Mouse (Mus musculus) c-Kit-positive CD71-positive TER-119-positive erythroid progenitor cells, embryonic 14.5 days (primary cell): ENCODE measurements around the gene Aldh3a1.
A peak's percentile ranks its signal among the peaks of the same experiment; 100 is the strongest.
"Not testable (repeated sequence)": the region's sequence is repeated elsewhere in the genome, so short reads cannot be mapped to it uniquely, and the experiment has no call there.

ENCODE experiments used
- DNase-seq: peaks from one replicate; pipeline ENCODE4 v3.0.0-alpha.2; 2013; ENCODE audit warnings: low spot score

Aldh3a1 gene

GRCm38 (mm10) chr11:61207487-61208246 lies at the start of gene Aldh3a1:
Gene Aldh3a1, plus strand, starts transcription at chr11:61207537.
- DNase-seq = no peak

DNA sequence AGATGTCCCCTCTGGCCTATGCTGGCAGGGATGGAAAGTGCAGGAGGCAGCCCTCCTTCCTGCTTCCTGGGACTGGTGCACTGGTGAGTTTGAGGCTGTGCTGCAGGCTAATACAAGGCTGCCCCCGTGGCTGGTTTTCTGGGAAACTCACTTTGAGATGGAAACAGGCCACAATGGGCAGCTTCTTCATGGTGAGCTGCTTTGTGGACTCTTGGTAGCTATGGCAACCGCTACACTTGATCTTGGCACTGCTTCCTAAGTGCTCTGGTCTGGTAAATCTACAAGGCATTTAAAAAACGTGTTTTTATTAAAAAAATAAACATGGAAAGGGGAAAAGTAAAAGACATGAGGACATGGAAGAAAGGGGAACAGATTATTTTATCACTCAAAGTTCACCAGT lies 49.2 kb upstream of the Aldh3a1 start:
- no peak for DNase-seq

DNA sequence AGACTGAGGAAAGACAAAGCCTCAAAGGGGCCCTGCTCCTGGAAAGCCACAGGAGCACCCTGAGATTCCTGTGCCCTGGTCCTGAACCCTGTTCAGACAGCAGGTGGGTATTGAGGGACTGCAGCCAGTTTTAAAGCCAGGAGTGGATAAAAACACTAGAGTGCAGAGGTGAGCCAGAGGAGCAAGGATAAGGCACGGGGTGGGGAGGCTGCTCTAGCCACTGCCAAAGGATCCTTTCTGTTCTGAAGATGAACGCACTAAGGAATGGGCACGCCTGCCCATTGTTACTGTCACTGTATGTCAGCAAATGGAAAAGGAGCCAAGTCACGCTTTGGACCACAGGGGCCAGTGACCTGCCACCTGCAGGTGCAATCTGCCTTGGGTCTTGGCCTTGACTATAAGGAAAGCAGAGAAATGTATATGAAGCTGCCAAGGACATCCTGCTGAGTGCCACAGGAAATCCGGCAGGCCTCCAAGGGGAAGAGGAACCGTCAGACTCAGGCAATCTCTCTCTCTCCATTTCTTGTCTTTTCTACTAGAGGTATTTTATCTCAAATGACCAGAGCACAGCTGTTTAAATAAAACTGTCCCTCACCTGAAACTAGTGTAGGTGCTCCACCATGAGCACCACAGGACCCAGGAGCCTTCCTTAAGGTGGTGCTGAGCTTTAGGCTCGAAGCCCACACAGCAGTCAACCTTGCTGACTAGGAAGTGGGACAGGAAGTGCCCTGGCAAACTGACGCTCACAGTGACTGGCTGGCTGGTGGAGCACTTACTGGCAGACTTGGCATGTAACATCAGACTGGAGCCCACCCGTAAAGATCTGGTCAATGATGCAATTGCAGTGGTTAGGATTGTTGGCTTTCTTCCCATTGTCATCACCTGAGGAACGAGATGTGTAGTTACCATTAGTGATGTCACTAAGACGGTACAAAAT lies 47.3 kb upstream of the Aldh3a1 start:
- no peak for DNase-seq

GRCm38 (mm10) chr11:61161121-61161520 lies 46.2 kb upstream of the Aldh3a1 start:
- DNase-seq = no peak

GRCm38 (mm10) chr11:61162776-61163175 lies 44.6 kb upstream of the Aldh3a1 start:
- DNase-seq = no peak

GRCm38 (mm10) chr11:61163341-61163740 lies 44.0 kb upstream of the Aldh3a1 start:
- DNase-seq = no peak

GRCm38 (mm10) chr11:61164366-61164765 lies 43.0 kb upstream of the Aldh3a1 start:
- DNase-seq = no peak

- DNase-seq = no peak
These were observed 42.5 kb upstream of the Aldh3a1 start for GRCm38 (mm10) chr11:61164881-61165280.

DNA sequence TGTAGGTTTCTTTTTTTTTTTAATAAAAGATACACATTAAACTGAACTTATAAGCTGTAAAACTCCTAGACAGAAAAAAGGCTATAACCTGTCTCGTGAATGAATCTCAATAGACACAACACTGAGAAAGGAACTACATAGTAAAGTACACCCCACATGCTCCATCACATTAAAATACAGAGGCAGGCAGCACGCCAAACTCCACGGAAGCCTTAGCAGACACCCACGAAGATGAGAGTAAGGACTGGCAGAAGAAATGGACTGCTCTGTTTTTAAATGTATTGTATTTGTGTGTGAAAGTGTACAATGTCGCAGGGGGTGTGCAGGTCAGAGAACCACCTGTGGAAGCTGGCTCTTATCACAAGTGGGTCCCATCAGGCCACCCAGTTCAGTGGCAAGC lies 37.2 kb upstream of the Aldh3a1 start:
- DNase-seq = no peak

GRCm38 (mm10) chr11:61173477-61173876 lies 33.9 kb upstream of the Aldh3a1 start:
- not testable (repeated sequence) for DNase-seq

- peak; percentile 16 for DNase-seq
These were observed 33.0 kb upstream of the Aldh3a1 start for GRCm38 (mm10) chr11:61174291-61174820.

DNA sequence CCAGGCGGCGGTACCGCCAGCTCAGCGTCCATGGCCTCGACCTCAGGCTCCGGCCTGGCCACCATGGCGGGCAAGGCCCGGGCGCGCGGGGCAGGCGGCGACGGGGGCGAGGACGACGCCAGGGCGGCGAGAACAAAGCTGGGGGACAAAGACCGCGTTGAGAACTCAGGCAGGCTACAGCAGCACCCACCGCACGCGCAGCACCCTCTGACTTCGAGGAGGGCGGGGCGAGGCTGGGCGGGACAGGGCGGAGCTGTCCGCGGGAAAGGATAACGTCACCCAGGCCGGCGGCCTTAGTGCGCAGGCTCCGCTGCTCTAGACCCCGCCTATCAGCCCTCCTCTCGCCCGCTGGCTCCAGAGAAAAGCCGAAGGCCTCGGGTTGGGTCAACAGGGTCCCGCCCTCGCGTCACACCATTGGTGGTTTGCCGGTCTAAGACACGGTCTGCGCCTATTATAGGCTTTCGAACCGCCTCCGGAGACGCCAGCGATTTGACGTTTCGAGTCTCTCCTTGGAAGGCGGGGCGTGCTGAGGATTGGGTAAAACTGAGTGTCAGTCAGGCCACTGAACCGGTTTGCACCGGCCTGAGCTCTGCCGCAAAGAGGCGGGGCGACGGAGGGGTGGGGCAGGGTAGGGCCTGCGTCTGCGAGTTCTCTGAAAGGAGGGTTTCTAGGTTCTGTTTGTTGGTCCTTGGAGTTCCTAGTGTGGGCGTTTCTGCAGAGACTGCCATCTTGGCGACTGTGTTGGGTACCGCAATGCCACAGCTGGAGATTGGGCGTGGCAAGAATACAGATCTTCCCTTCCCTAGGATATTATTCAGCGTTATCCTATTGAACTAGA lies 32.3 kb upstream of the Aldh3a1 start, which contains the start of gene Usp22:
Gene Usp22, minus strand, starts transcription at position 235 of the 838 bp plus-strand sequence.
- DNase-seq = peak; percentile 99

GRCm38 (mm10) chr11:61175778-61176177 lies 31.6 kb upstream of the Aldh3a1 start:
- DNase-seq = no peak

GRCm38 (mm10) chr11:61176321-61176720 lies 31.0 kb upstream of the Aldh3a1 start:
- DNase-seq = no peak

DNA sequence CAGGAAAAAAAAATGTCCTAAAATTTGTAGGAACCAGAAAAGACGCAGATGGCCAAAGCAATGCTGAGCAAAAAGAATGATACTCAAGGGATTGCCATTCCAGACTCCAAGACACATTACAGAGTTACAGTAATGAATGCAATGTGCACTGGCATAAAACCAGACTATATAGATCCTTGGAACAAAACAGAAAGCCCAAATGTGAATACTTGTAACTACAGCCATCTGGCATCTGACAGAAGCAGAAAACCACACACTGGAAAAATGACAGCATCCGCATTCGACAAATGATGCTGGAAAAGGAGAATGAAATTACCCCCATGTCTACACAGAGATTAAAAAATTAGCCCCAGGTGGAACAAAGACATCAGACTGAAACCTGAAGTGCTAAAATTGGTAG lies 27.0 kb upstream of the Aldh3a1 start:
- no peak for DNase-seq

- DNase-seq = no peak
These were observed 25.7 kb upstream of the Aldh3a1 start for GRCm38 (mm10) chr11:61181624-61182023.

- no peak for DNase-seq
These were observed 23.5 kb upstream of the Aldh3a1 start for GRCm38 (mm10) chr11:61183820-61184219.

GRCm38 (mm10) chr11:61190776-61191175 lies 16.6 kb upstream of the Aldh3a1 start:
- no peak for DNase-seq

DNA sequence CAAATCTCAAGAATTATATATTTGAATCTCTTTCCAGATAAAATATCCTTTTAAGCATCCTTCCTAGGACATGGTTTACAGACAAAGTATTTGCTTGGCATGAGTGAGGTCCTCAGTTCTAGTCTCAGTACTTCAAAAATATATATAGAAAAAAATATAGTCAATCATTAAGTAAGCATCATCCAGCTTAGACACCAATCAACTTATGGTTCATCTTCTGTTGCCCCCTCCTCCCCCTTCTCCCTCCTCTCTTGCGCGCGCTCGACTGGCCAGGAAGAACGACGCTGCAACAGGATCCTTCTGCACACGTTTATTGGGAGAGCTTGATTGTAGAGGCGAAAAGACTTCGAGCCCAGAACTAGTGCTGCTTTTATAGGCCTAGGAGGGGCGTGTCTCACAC lies 15.2 kb upstream of the Aldh3a1 start:
- not testable (repeated sequence) for DNase-seq

DNA sequence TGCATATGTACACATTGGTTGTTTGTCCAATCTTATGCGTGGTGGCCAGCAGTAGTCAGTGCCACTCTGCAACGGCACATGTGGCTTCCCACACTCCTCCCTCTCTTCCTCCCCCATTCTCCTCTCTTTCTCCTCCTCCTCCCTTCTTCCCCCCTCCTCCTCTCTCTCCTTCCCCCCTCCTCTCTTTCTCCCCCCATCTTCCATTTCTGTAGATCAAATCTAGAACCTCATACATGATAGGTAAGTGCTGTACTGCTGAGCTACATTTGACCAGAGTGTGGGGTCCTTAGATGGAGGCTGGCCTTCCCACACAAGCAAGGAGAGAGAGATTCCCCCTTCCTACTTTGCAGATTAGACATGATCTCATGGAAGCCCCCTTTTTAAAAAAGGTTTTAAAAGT lies 14.6 kb upstream of the Aldh3a1 start:
- DNase-seq = no peak

- peak; percentile 55 for DNase-seq
These were observed 13.9 kb upstream of the Aldh3a1 start for GRCm38 (mm10) chr11:61193392-61193791.
